ENCODE assay signal across 30 mouse cellular contexts in genomic region chr19:39005132-39005531, GRCm38 (mm10). TPM values are rescaled to one million over a fixed set of nuclear protein-coding genes. Genes with fewer than 3 reads are reported as not detected.
DNase-seq lines count a peak whose midpoint lies in the region; ATAC-seq and TF ChIP-seq lines count a peak whose summit lies in the region.
"Had no signal": no experiment of that assay in that cellular context is flagged by ENCODE, and none has a peak within 500 bp of the region (broad histone marks: within the 10 kb centered on the region; RNA-seq: fewer than 3 reads in every experiment).

No protein-coding gene starts in this region.

- H3K27ac ChIP-seq in intestine, embryonic 14.5 days (ENCODE audit: low read depth) = no peak overlapping the region
- H3K27ac ChIP-seq in intestine, embryonic 15.5 days = no peak overlapping the region
- no peak overlapping the region for H3K27ac ChIP-seq in stomach, postnatal 0 days (replicated peaks)
- H3K27ac ChIP-seq: forebrain, embryonic 10.5 days; forebrain, embryonic 13.5 days; heart, embryonic 15.5 days; hindbrain, embryonic 10.5 days; hindbrain, embryonic 13.5 days had no signal

- no peak for TF ChIP-seq EP300 in stomach, postnatal 0 days (optimal IDR thresholded peaks at IDR 0.05)

- H3K27me3 ChIP-seq in intestine, embryonic 14.5 days (replicated peaks; ENCODE audit: control insufficient read depth, insufficient read depth, low read length) = no peaks in the 10 kb centered on the region
- no peaks in the 10 kb centered on the region for H3K27me3 ChIP-seq in intestine, embryonic 15.5 days (replicated peaks)
- H3K27me3 ChIP-seq in stomach, postnatal 0 days (ENCODE audit: control insufficient read depth, insufficient read depth, low read length) = no peaks in the 10 kb centered on the region
- H3K27me3 ChIP-seq: forebrain, embryonic 13.5 days; heart, embryonic 12.5 days; heart, embryonic 15.5 days; hindbrain, embryonic 13.5 days had no signal

- no peaks in the 10 kb centered on the region for H3K9me3 ChIP-seq in intestine, embryonic 14.5 days (ENCODE audit: control insufficient read depth, low read length)
- H3K9me3 ChIP-seq in intestine, embryonic 15.5 days = no peaks in the 10 kb centered on the region
- H3K9me3 ChIP-seq in stomach, postnatal 0 days (ENCODE audit: control insufficient read depth, low read length) = no peaks in the 10 kb centered on the region
- H3K9me3 ChIP-seq: forebrain, embryonic 10.5 days; forebrain, embryonic 13.5 days; heart, embryonic 12.5 days; heart, embryonic 15.5 days; hindbrain, embryonic 10.5 days; hindbrain, embryonic 13.5 days had no signal

- WGBS in intestine, embryonic 14.5 days = 76% methylated on average over 1 of the region's 1 CpGs
- 65% methylated on average over 1 of the region's 1 CpGs for WGBS in intestine, embryonic 15.5 days
- 37% methylated on average over 1 of the region's 1 CpGs for WGBS in large intestine, adult 2 months
- 68% methylated on average over 1 of the region's 1 CpGs for WGBS in stomach, postnatal 0 days

- no peak overlapping the region for H3K4me3 ChIP-seq in intestine, embryonic 14.5 days (ENCODE audit: low read depth, low read length)
- H3K4me3 ChIP-seq in intestine, embryonic 15.5 days (replicated peaks) = no peak overlapping the region
- no peak overlapping the region for H3K4me3 ChIP-seq in stomach, postnatal 0 days (ENCODE audit: low read depth, low read length)
- H3K4me3 ChIP-seq: forebrain, embryonic 10.5 days; forebrain, embryonic 13.5 days; heart, embryonic 12.5 days; heart, embryonic 15.5 days; hindbrain, embryonic 10.5 days; hindbrain, embryonic 13.5 days had no signal

- peak; percentile 72 for ATAC-seq in intestine, embryonic 14.5 days (replicated peaks; ENCODE audit: low FRiP score, low TSS enrichment, low read depth)
- ATAC-seq in intestine, embryonic 15.5 days = peak; percentile 84
- ATAC-seq in stomach, postnatal 0 days (ENCODE audit: low FRiP score, low TSS enrichment) = peak; percentile 91
- ATAC-seq: CD4-positive, CD25-positive, alpha-beta regulatory T cell, adult 4 months; forebrain, embryonic 13.5 days; forebrain, embryonic 16.5 days; hindbrain, embryonic 16.5 days had no signal

- no peak for TF ChIP-seq CTCF in stomach, postnatal 0 days (IDR thresholded peaks at IDR 0.05; ENCODE audit: low read depth)

- DNase-seq in intestine, embryonic 14.5 days (ENCODE audit: low spot score) = no peak
- peak; percentile 67 for DNase-seq in large intestine, adult 2 months (ENCODE audit: low read depth, low spot score)
- DNase-seq in stomach, postnatal 0 days (ENCODE audit: low spot score) = no peak
- DNase-seq in layer of hippocampus, adult 8-10 months (ENCODE audit: low spot score in 2 of 2) = no peak
- DNase-seq in heart, adult 11 months = no peak
- DNase-seq: adrenal gland, adult 8-10 months; adrenal gland, postnatal 25 days; cerebellum, adult 11-12 months; cerebellum, adult 9-10 months; cerebellum, postnatal 14 days; gastrocnemius, postnatal 14 days; heart, adult 18-20 months; heart, postnatal 10 days; heart, postnatal 36 days had no signal

- H3K4me2 ChIP-seq in intestine, embryonic 14.5 days (ENCODE audit: low read length) = no peak overlapping the region
- no peak overlapping the region for H3K4me2 ChIP-seq in intestine, embryonic 15.5 days (replicated peaks)
- H3K4me2 ChIP-seq in stomach, postnatal 0 days (replicated peaks; ENCODE audit: low read depth) = no peak overlapping the region
- H3K4me2 ChIP-seq: forebrain, embryonic 13.5 days; heart, embryonic 12.5 days; heart, embryonic 15.5 days; hindbrain, embryonic 13.5 days had no signal

- H3K9ac ChIP-seq in intestine, embryonic 14.5 days (ENCODE audit: low read length) = no peak overlapping the region
- no peak overlapping the region for H3K9ac ChIP-seq in intestine, embryonic 15.5 days
- H3K9ac ChIP-seq in stomach, postnatal 0 days (ENCODE audit: low read length) = no peak overlapping the region
- H3K9ac ChIP-seq: forebrain, embryonic 13.5 days; heart, embryonic 12.5 days; heart, embryonic 15.5 days; hindbrain, embryonic 13.5 days had no signal

- no peaks in the 10 kb centered on the region for H3K36me3 ChIP-seq in intestine, embryonic 14.5 days (ENCODE audit: control insufficient read depth, insufficient read depth, low read length)
- H3K36me3 ChIP-seq in intestine, embryonic 15.5 days = no peaks in the 10 kb centered on the region
- no peaks in the 10 kb centered on the region for H3K36me3 ChIP-seq in stomach, postnatal 0 days (ENCODE audit: control insufficient read depth, insufficient read depth, low read length)
- H3K36me3 ChIP-seq: forebrain, embryonic 10.5 days; heart, embryonic 12.5 days; heart, embryonic 15.5 days; hindbrain, embryonic 10.5 days; hindbrain, embryonic 13.5 days had no signal

- H3K4me1 ChIP-seq in intestine, embryonic 14.5 days (replicated peaks; ENCODE audit: control insufficient read depth, insufficient read depth, low read length) = no peaks in the 10 kb centered on the region
- H3K4me1 ChIP-seq in intestine, embryonic 15.5 days (replicated peaks) = no peaks in the 10 kb centered on the region
- no peaks in the 10 kb centered on the region for H3K4me1 ChIP-seq in stomach, postnatal 0 days (replicated peaks; ENCODE audit: control insufficient read depth, insufficient read depth)
- H3K4me1 ChIP-seq: forebrain, embryonic 10.5 days; forebrain, embryonic 13.5 days; heart, embryonic 12.5 days; heart, embryonic 15.5 days; hindbrain, embryonic 10.5 days; hindbrain, embryonic 13.5 days had no signal

RNA-seq across cellular contexts. Expression of gene Cyp2c55, which starts 1.7 kb away (rescaled TPM):
- 1.2 and 1.3 TPM in 2 replicates for polyA plus RNA-seq in intestine, embryonic 14.5 days (2014; fragmentation: Nextera tagmentation; extraction: Ambion mirVana)
- polyA plus RNA-seq in intestine, embryonic 15.5 days (2015; fragmentation: Nextera tagmentation; extraction: Ambion mirVana) = 0.98 and 1.9 TPM in 2 replicates
- polyA plus RNA-seq in large intestine, adult 2 months (2012; rRNA removed) = 0.93 and 13.1 TPM in 2 replicates
- polyA plus RNA-seq in stomach, postnatal 0 days (2015; fragmentation: Nextera tagmentation; extraction: Ambion mirVana) = 55.0 and 59.3 TPM in 2 replicates
- total RNA-seq in layer of hippocampus, adult 8-10 months (2022) = under 1 TPM in 3 of 4 experiments, not detected in 1; 0.16 to 0.53 (median 0.47) TPM
- total RNA-seq: gastrocnemius, adult 18-20 months; gastrocnemius, postnatal 14 days; gastrocnemius, postnatal 4 days; heart, postnatal 10 days; heart, postnatal 36 days; MEL had no signal
- polyA plus RNA-seq: C2C12; CD4-positive, CD25-positive, alpha-beta regulatory T cell, adult 4 months; embryonic facial prominence, embryonic 11.5 days; embryonic facial prominence, embryonic 14.5 days; forebrain, embryonic 10.5 days; forebrain, embryonic 13.5 days; forebrain, embryonic 16.5 days; heart, embryonic 12.5 days; heart, embryonic 15.5 days; hindbrain, embryonic 10.5 days; hindbrain, embryonic 13.5 days had no signal

RNA-seq across cellular contexts. Expression of gene Cyp2c65, which starts 55.7 kb away (rescaled TPM):
- 7.1 and 8.8 TPM in 2 replicates for polyA plus RNA-seq in intestine, embryonic 14.5 days (2014; fragmentation: Nextera tagmentation; extraction: Ambion mirVana)
- 10.3 and 10.9 TPM in 2 replicates for polyA plus RNA-seq in intestine, embryonic 15.5 days (2015; fragmentation: Nextera tagmentation; extraction: Ambion mirVana)
- polyA plus RNA-seq in large intestine, adult 2 months (2012; rRNA removed) = 4.4 and 57.2 TPM in 2 replicates
- polyA plus RNA-seq in stomach, postnatal 0 days (2015; fragmentation: Nextera tagmentation; extraction: Ambion mirVana) = 123 TPM in 2 replicates
- total RNA-seq in layer of hippocampus, adult 8-10 months (2022) = under 1 TPM in 3 of 4 experiments, not detected in 1; 0.18 to 0.47 (median 0.34) TPM
- total RNA-seq: adrenal gland, adult 8-10 months; adrenal gland, postnatal 25 days; gastrocnemius, adult 18-20 months; gastrocnemius, postnatal 14 days; gastrocnemius, postnatal 4 days; heart, adult 18-20 months; heart, postnatal 10 days; heart, postnatal 36 days; MEL had no signal
- polyA plus RNA-seq: C2C12; CD4-positive, CD25-positive, alpha-beta regulatory T cell, adult 4 months; embryonic facial prominence, embryonic 11.5 days; embryonic facial prominence, embryonic 14.5 days; forebrain, embryonic 10.5 days; forebrain, embryonic 13.5 days; forebrain, embryonic 16.5 days; heart, embryonic 12.5 days; heart, embryonic 15.5 days; hindbrain, embryonic 10.5 days; hindbrain, embryonic 13.5 days had no signal
